In genomic region chr2:167948557-167948956, GRCm38 (mm10) we compare ENCODE assay signal across 12 mouse cellular contexts. TPM values are rescaled to one million over a fixed set of nuclear protein-coding genes. Genes with fewer than 3 reads are reported as not detected.
A peak's percentile ranks its signal among the peaks of the same experiment; 100 is the strongest.
DNase-seq lines count a peak whose midpoint lies in the region; ATAC-seq and TF ChIP-seq lines count a peak whose summit lies in the region.
"Had no signal": no experiment of that assay in that cellular context is flagged by ENCODE, and none has a peak within 500 bp of the region (broad histone marks: within the 10 kb centered on the region; RNA-seq: fewer than 3 reads in every experiment).

No protein-coding gene starts in this region.

- no peak for DNase-seq in heart, adult 8-10 months (ENCODE audit: low spot score)
- no peak for DNase-seq in lung, embryonic 14.5 days
- no peak for DNase-seq in lung, adult 18-20 months
- DNase-seq: adrenal gland, postnatal 10 days; cerebellum, adult 18-20 months; right cerebral cortex, postnatal 4 days had no signal

- no peak for ATAC-seq in heart, embryonic 12.5 days (ENCODE audit: insufficient number of reproducible peaks, low FRiP score)
- no peak; the same call in 1 of the 2 replicates for ATAC-seq in lung, embryonic 14.5 days (ENCODE audit: insufficient read depth)
- ATAC-seq in embryonic facial prominence, embryonic 13.5 days (ENCODE audit: insufficient number of reproducible peaks, insufficient read depth, low FRiP score, low TSS enrichment, low read depth), result no peak
- ATAC-seq in erythroblast, adult 5-6 weeks (replicated peaks; ENCODE audit: low FRiP score, poor library complexity, severe bottlenecking), result no peak
- ATAC-seq in CD4-positive, CD25-positive, alpha-beta regulatory T cell, adult 4 months, result no peak

- peak overlapping the region; percentile 26; the same call in 1 of the 2 replicates for H3K27ac ChIP-seq in heart, embryonic 12.5 days (ENCODE audit: poor library complexity, severe bottlenecking)
- H3K27ac ChIP-seq in lung, embryonic 14.5 days (ENCODE audit: low read depth), result peak overlapping the region; percentile 32; the same call in 1 of the 2 replicates
- H3K27ac ChIP-seq in embryonic facial prominence, embryonic 13.5 days, result peak overlapping the region; percentile 24; the same call in 1 of the 2 replicates
- peak overlapping the region; percentile 24; the same call in 1 of the 2 replicates for H3K27ac ChIP-seq in olfactory bulb, adult 2 months (ENCODE audit: insufficient read depth, low read depth, low read length)

- TF ChIP-seq CTCF in lung, embryonic 14.5 days (IDR thresholded peaks at IDR 0.05; ENCODE audit: low read depth), result no peak
- TF ChIP-seq CTCF in olfactory bulb, adult 2 months (IDR thresholded peaks at IDR 0.05; ENCODE audit: insufficient read depth, low read depth, low read length), result no peak

- H3K9me3 ChIP-seq in heart, embryonic 12.5 days (replicated peaks), result no peaks in the 10 kb centered on the region
- H3K9me3 ChIP-seq in lung, embryonic 14.5 days (ENCODE audit: low read depth, low read length), result no peaks in the 10 kb centered on the region
- H3K9me3 ChIP-seq in embryonic facial prominence, embryonic 13.5 days, result no peaks in the 10 kb centered on the region

- no peaks in the 10 kb centered on the region for H3K27me3 ChIP-seq in heart, embryonic 12.5 days (replicated peaks)
- H3K27me3 ChIP-seq in lung, embryonic 14.5 days (ENCODE audit: insufficient read depth, low read length), result no peaks in the 10 kb centered on the region
- no peaks in the 10 kb centered on the region for H3K27me3 ChIP-seq in embryonic facial prominence, embryonic 13.5 days
- H3K27me3 ChIP-seq: Patski had no signal

- 71% methylated on average over 13 of the region's 13 CpGs for WGBS in heart, embryonic 12.5 days
- WGBS in lung, embryonic 14.5 days, result 73% methylated on average over 13 of the region's 13 CpGs
- WGBS in embryonic facial prominence, embryonic 13.5 days, result 82% methylated on average over 13 of the region's 13 CpGs
- 66% methylated on average over 13 of the region's 13 CpGs for WGBS in olfactory bulb, adult 2 months

- H3K9ac ChIP-seq in heart, embryonic 12.5 days, result peak overlapping the region; percentile 29; the same call in 1 of the 2 replicates
- H3K9ac ChIP-seq in lung, embryonic 14.5 days, result no peak overlapping the region
- no peak overlapping the region for H3K9ac ChIP-seq in embryonic facial prominence, embryonic 13.5 days

- TF ChIP-seq POLR2A in olfactory bulb, adult 2 months (IDR thresholded peaks at IDR 0.05; ENCODE audit: insufficient read depth, low read depth, low read length), result no peak

- no peaks in the 10 kb centered on the region; the same call in 1 of the 2 replicates for H3K36me3 ChIP-seq in heart, embryonic 12.5 days
- H3K36me3 ChIP-seq in lung, embryonic 14.5 days (ENCODE audit: insufficient read depth), result no peaks in the 10 kb centered on the region
- no peaks in the 10 kb centered on the region; the same call in 1 of the 2 replicates for H3K36me3 ChIP-seq in embryonic facial prominence, embryonic 13.5 days

- H3K4me2 ChIP-seq in heart, embryonic 12.5 days, result no peak overlapping the region
- no peak overlapping the region for H3K4me2 ChIP-seq in lung, embryonic 14.5 days
- no peak overlapping the region for H3K4me2 ChIP-seq in embryonic facial prominence, embryonic 13.5 days

- H3K4me1 ChIP-seq in heart, embryonic 12.5 days (replicated peaks), result peaks cover 78% of the 10 kb centered on the region
- H3K4me1 ChIP-seq in lung, embryonic 14.5 days (ENCODE audit: insufficient read depth), result no peaks in the 10 kb centered on the region
- peaks cover 38% of the 10 kb centered on the region for H3K4me1 ChIP-seq in embryonic facial prominence, embryonic 13.5 days
- peaks cover 65% of the 10 kb centered on the region for H3K4me1 ChIP-seq in olfactory bulb, adult 2 months (ENCODE audit: control insufficient read depth, insufficient read depth, low read length)

- no peak overlapping the region for H3K4me3 ChIP-seq in heart, embryonic 12.5 days
- H3K4me3 ChIP-seq in lung, embryonic 14.5 days (ENCODE audit: low read depth, low read length), result no peak overlapping the region
- H3K4me3 ChIP-seq in embryonic facial prominence, embryonic 13.5 days, result no peak overlapping the region
- no peak overlapping the region for H3K4me3 ChIP-seq in olfactory bulb, adult 2 months (ENCODE audit: insufficient read depth, low read depth, low read length)

RNA-seq across cellular contexts. Expression of gene Ptpn1, which starts 16.7 kb away (rescaled TPM):
- 59.5 and 63.3 TPM in 2 replicates for polyA plus RNA-seq in heart, embryonic 12.5 days (2016; fragmentation: Nextera tagmentation; extraction: Ambion mirVana)
- total RNA-seq in heart, adult 8-10 months (2022), result 10 to 100 TPM; 14.7 to 17.6 (median 16.4) TPM
- polyA plus RNA-seq in lung, embryonic 14.5 days (2014; fragmentation: Nextera tagmentation; extraction: Ambion mirVana), result 59.3 and 61.3 TPM in 2 replicates
- 54.1 and 66.3 TPM in 2 replicates for polyA plus RNA-seq in embryonic facial prominence, embryonic 13.5 days (2015; fragmentation: Nextera tagmentation; extraction: Ambion mirVana)
- not detected in 2 replicates for polyA plus RNA-seq in olfactory bulb, adult 2 months (2012; ENCODE audit: insufficient read depth, insufficient read length, low replicate concordance, missing spikeins)
- 11.7 and 11.9 TPM in 2 replicates for total RNA-seq in erythroblast, adult 5-6 weeks (2015; ENCODE audit: low replicate concordance)
- 8.9 and 9.1 TPM in 2 replicates for total RNA-seq in erythroblast, adult 5-6 weeks (2017; ENCODE audit: low replicate concordance)
- 100 to 1,000 TPM in 1 of 2 experiments, 10 to 100 TPM in 1; 99.2 to 126 TPM for polyA plus RNA-seq in CD4-positive, CD25-positive, alpha-beta regulatory T cell, adult 4 months (2017; shearing (Covaris generic))
